Mouse (Mus musculus): Measurements from ENCODE around the gene Clasp1. TPM values are rescaled to one million over a fixed set of nuclear protein-coding genes. Genes with fewer than 3 reads are reported as not detected.

Gene Clasp1
- total and polyA plus RNA-seq, 3 experiments = 13.9 to 21.3 TPM; not detected in 1

DNA sequence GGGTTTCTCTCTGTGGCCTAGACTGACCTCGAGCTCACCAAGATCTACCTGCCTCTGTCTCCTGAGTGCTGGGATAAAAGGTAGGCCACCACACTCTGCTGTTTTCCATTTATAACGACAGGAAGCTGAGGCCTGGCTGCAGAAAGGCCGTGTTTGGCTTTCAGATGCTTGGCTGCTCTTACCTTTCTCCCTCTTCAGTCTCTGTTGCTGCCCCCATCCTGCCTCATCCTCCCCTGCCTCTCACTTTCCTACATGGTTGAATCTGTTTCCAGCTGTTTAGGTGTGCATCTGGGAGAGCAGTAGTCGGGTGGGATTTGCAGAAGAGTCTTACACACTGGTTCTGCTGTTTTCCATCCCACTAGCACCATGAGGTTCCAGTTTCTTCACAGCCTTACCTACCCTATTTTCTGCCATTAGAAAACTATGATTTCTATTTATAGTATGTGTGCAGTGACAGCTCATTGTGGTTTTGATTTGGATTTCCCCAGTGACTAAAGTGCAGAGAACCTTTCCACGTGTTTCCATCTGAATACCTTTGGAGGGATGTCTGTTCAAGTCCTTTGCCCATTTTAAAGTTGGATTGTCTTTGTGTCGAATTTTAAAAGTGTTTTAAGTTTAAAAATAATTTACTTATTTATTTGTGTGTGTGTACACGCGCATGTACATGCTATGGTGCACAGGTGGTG is 10.9 kb downstream of the Clasp1 start:
- DNase-seq (ENCODE audit: low read depth, low spot score) = no peak
- Histone ChIP-seq H3K79me2 (ENCODE audit: control insufficient read depth, insufficient read depth, low read length, poor library complexity) (peaks cover 21% of the 10 kb centered on the region), H3K9ac (ENCODE audit: control insufficient read depth, low read depth, low read length, poor library complexity, severe bottlenecking) (no peak overlapping the region)

DNA sequence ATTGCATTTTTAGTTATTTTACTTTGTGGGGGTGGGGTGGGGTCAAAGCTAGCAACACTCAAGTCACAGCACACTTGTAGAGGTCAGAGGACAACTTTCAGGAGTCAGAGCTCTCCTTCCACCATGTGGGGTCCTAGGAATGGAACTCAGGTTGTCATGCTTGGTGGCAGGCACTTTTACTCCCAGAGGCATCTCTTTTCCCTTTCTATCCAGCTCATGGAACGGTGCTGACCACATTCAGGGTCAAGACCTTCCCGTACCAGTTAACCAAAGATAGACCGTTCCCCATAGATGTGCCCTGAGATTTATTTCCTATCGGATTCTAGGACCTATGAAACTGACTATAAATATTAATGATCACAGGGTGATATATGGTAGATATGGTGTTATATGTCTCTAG is 13.1 kb downstream of the Clasp1 start:
- H3K79me2 ChIP-seq (ENCODE audit: control insufficient read depth, insufficient read depth, low read length, poor library complexity) = peaks cover 15% of the 10 kb centered on the region
- H3K4me1 ChIP-seq (ENCODE audit: control insufficient read depth in 1 of 2, insufficient read depth in 2 of 2, low read length in 2 of 2) = peaks cover 0 to 6% of the 10 kb centered on the region in 2 experiments; a peak in 1 of 4 replicates
- no peaks in the 10 kb centered on the region for H3K9me3 ChIP-seq (replicated peaks; ENCODE audit: insufficient read depth, low read length)
- no peak overlapping the region for H3K9ac ChIP-seq (ENCODE audit: control insufficient read depth, low read depth, low read length, poor library complexity, severe bottlenecking)
- TF ChIP-seq GATA1 (IDR thresholded peaks at IDR 0.05; ENCODE audit: low read depth, low read length) (no peak), POLR2A (IDR thresholded peaks at IDR 0.05; ENCODE audit: control insufficient read depth in 1 of 2, insufficient read depth in 1 of 2, low read depth in 1 of 2, low read length in 2 of 2, poor library complexity in 1 of 2) (no peak)
- no peak overlapping the region for H3K27ac ChIP-seq (ENCODE audit: control insufficient read depth, low read depth, low read length)
- no peak overlapping the region for H3K4me3 ChIP-seq (ENCODE audit: control insufficient read depth in 1 of 2, insufficient read depth in 1 of 2, low read depth in 2 of 2, low read length in 2 of 2)
- no peak for DNase-seq (ENCODE audit: low read depth, low spot score)
- no peaks in the 10 kb centered on the region for H3K27me3 ChIP-seq (ENCODE audit: control insufficient read depth in 1 of 2, insufficient read depth in 2 of 2, low read length in 2 of 2)
- peaks cover 0 to 2% of the 10 kb centered on the region in 2 experiments; a peak in 2 of 4 replicates for H3K36me3 ChIP-seq (ENCODE audit: control insufficient read depth in 1 of 2, insufficient read depth in 2 of 2, low read length in 2 of 2)

More for the DNA sequence above, 10.9 kb downstream of the Clasp1 start:
- H3K9me3 ChIP-seq (replicated peaks; ENCODE audit: insufficient read depth, low read length) = no peaks in the 10 kb centered on the region
- TF ChIP-seq E2F4 (IDR thresholded peaks at IDR 0.05; ENCODE audit: borderline replicate concordance, low read depth, low read length) (no peak), TBP (IDR thresholded peaks at IDR 0.05; ENCODE audit: low read depth, low read length) (no peak), MYB (IDR thresholded peaks at IDR 0.05; ENCODE audit: low read depth, low read length) (no peak), MAZ (IDR thresholded peaks at IDR 0.05; ENCODE audit: low read depth, low read length) (no peak), CHD1 (IDR thresholded peaks at IDR 0.05; ENCODE audit: low read depth, low read length) (no peak), BHLHE40 (IDR thresholded peaks at IDR 0.05; ENCODE audit: borderline replicate concordance, low read depth, low read length) (no peak), UBTF (IDR thresholded peaks at IDR 0.05; ENCODE audit: borderline replicate concordance, insufficient read depth, low read depth, low read length) (no peak), ELF1 (IDR thresholded peaks at IDR 0.05; ENCODE audit: low read depth, low read length) (no peak), ZKSCAN1 (IDR thresholded peaks at IDR 0.05; ENCODE audit: low read depth, low read length) (no peak), ETS1 (IDR thresholded peaks at IDR 0.05; ENCODE audit: low read depth, low read length) (no peak), KAT2A (conservative IDR thresholded peaks at IDR 0.05; ENCODE audit: low read depth, low read length) (no peak), MXI1 (IDR thresholded peaks at IDR 0.05; ENCODE audit: low read depth, low read length) (no peak), GABPA (IDR thresholded peaks at IDR 0.05; ENCODE audit: low read depth, low read length) (no peak), SMC3 (IDR thresholded peaks at IDR 0.05; ENCODE audit: low read depth, low read length) (no peak), ZNF384 (IDR thresholded peaks at IDR 0.05; ENCODE audit: low read depth, low read length) (no peak)
- H3K27me3 ChIP-seq (ENCODE audit: control insufficient read depth in 1 of 2, insufficient read depth in 2 of 2, low read length in 2 of 2) = no peaks in the 10 kb centered on the region
- H3K36me3 ChIP-seq (ENCODE audit: control insufficient read depth in 1 of 2, insufficient read depth in 2 of 2, low read length in 2 of 2) = peaks cover 0 to 2% of the 10 kb centered on the region in 2 experiments; a peak in 1 of 4 replicates
- no peak overlapping the region for H3K27ac ChIP-seq (ENCODE audit: control insufficient read depth, low read depth, low read length)
- no peak overlapping the region for H3K4me3 ChIP-seq (ENCODE audit: control insufficient read depth in 1 of 2, insufficient read depth in 1 of 2, low read depth in 2 of 2, low read length in 2 of 2)
- peaks cover 0 to 6% of the 10 kb centered on the region in 2 experiments; a peak in 1 of 4 replicates for H3K4me1 ChIP-seq (ENCODE audit: control insufficient read depth in 1 of 2, insufficient read depth in 2 of 2, low read length in 2 of 2)

Data from MEL (cell line).